Mouse (Mus musculus) heart, postnatal 14 days (tissue): ENCODE results near the gene Rnf145. TPM values are rescaled to one million over a fixed set of nuclear protein-coding genes. Genes with fewer than 3 reads are reported as not detected.

ENCODE experiments used
- DNase-seq, 2 experiments: peaks; one replicate each; pipeline ENCODE4 v3.0.0; 2021 to 2022
- intact Hi-C: fragments of 180-260 bp; cut with DNase I; formaldehyde crosslinking; loops from one replicate; pipeline ENCODE4 v1.15.1; 2025
- total RNA-seq, 2 experiments: library from RNA; stranded (reverse); gene quantifications; 2 replicates each; pipeline ENCODE4 v1.2.3; 2021

Gene Rnf145
- total RNA-seq, 2 experiments from 2014 or later = 21.8 to 28.8 TPM

- no peak for DNase-seq
- intact Hi-C loops = no loop called here
Observed at GRCm38 (mm10) chr11:44531617-44532016, 12.9 kb downstream of the Rnf145 start.

- intact Hi-C loops = no loop called here
Observed at GRCm38 (mm10) chr11:44532846-44533781, 14.3 kb downstream of the Rnf145 start.

DNA sequence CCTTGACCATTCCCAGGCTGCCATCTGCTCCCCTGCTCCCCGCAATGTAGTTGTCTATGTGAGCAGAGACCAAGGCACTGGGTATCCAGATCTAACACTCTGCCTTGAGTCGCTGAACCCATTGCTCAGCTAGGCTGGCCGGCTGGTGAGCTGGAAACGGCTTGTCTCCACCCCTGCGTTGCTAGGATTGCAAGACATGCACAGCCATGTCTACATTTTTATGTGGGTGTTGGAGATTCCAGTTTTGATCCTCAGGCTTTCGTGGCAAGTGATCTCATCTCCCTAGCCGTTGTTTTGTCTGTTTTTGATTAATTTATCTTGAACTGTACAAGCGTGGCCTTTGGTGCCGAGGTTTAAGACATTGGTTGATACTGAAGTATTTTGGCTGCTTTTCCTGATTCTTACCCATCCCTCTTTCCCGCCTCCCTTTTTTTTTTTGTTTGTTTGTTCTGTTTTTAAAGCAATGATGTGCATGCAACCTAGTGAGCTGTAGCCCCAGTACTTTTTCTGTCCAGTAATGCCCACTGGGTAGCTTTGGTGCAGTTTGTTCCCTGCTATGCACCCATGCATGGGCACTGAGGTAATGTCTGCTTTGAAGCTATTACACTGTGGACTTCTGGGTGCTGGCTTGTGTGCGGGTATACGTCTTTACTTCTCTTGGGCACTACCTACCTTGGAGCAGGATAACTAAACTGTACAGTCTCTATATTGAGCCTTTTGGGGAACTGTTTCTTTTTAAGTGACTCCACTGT is 16.4 kb downstream of the Rnf145 start:
- DNase-seq = no peak
- intact Hi-C loops = no loop called here

More at GRCm38 (mm10) chr11:44532846-44533781, 14.3 kb downstream of the Rnf145 start:
- DNase-seq = no peak

DNA sequence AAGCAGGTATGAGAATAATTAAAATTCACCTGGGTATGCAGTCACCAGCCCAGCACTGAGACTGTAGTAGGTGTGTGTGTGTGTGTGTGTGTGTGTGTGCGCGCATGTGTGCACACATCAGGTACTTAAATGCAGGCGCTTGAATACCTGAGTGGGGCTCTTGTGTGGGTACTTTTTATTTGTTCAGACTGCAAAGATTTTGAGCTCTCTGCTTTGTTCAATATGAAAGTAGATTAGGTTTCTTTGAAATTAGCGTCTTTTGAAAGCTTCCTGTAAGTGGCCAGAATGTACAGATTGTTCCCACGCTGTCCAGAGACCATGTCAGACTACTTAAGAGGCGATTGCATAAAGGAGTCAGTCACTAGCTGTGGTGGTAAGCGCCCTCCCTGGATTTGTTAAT is 18.6 kb downstream of the Rnf145 start:
- DNase-seq = no peak
- intact Hi-C loops = no loop called here

DNA sequence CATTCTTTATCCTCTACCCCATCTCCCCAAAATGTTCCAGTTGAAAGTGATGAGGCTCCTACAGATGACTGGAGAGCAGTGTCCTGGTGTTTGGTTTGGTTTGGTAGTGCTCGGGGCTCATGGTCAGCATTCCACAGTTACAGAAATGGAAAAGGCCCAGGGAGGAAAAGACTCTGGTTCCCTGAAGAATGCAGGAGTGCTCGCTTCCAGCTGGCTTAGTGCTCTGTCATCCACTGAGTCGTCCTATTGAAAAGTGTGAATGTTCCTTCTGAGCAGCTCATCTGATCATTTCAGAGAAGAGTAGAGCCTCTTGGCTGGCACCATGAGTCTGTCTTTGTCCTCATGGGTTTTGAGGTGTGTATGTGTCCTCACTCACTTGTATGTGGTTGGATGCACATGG is 19.3 kb downstream of the Rnf145 start:
- intact Hi-C loops = no loop called here
- no peak for DNase-seq

DNA sequence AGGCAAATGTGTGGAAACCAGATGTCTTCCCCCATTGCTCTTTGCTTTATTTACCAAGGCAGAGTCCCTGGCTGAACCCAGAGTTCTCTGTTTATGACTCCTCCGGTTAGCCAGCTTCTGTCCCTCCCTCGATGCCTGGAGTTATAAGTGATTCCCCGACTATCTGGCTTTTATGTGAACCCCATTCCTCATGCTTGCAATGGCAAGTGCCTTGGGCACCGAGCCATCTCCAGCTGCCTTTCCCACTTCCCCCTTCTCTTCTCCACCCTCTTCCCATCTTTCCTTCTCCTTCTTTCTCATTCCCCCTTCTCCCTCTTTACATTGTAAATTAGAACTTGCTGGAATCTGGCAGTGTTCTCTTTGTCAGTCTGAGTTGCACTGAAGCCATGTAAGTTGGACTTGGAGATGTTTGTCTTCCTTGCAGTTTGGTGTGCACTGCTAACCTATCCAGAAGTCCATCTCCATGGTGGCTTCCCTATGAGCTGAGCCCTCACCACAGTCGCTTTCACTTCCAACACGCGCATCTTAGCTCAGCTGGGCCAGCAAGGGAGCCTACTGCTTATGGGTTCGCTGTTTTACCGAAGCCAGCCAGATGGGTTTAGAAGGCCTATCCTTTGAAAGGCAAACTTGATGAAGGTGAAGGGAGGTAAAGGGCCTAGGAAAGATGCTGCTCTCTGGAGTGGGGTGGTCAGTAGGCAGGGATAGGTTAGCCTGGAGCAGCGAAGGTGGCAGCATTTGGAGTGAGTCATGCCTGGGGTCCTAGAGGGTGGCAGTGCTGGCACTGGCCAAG is 19.9 kb downstream of the Rnf145 start:
- DNase-seq = no peak
- intact Hi-C loops = no loop called here

- intact Hi-C loops = no loop called here
Observed at GRCm38 (mm10) chr11:44539291-44539930, 20.6 kb downstream of the Rnf145 start.

GRCm38 (mm10) chr11:44540243-44540642 is 21.5 kb downstream of the Rnf145 start:
- intact Hi-C loops = no loop called here
- DNase-seq = no peak

More at GRCm38 (mm10) chr11:44539291-44539930, 20.6 kb downstream of the Rnf145 start:
- no peak for DNase-seq

- DNase-seq = no peak
- intact Hi-C loops = no loop called here
Observed at GRCm38 (mm10) chr11:44541280-44541679, 22.5 kb downstream of the Rnf145 start.

DNA sequence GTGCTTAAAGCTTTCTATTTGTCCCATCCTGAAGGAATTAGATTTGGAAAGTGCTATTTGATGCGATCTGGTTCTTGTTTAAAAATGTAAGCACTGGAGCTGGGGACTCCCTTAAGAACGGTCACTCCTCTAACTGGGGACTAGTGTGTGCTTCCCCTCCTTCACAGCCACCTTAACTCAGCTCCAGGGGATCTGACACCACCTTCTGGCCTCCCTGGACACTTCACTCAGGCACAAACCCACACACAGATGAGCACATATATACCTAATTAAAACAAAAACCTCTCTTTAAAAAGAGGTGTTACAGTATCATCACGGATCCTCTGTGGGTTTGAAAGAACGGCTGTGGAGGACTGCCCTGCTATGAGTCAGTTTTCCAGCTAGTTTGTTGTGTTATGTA is 23.0 kb downstream of the Rnf145 start:
- intact Hi-C loops = no loop called here
- no peak for DNase-seq

GRCm38 (mm10) chr11:44543593-44543992 is 24.8 kb downstream of the Rnf145 start:
- intact Hi-C loops = no loop called here
- no peak for DNase-seq

- no peak for DNase-seq
- intact Hi-C loops = no loop called here
Observed at GRCm38 (mm10) chr11:44543996-44544395, 25.2 kb downstream of the Rnf145 start.

- no peak for DNase-seq
- intact Hi-C loops = no loop called here
Observed at GRCm38 (mm10) chr11:44545181-44545580, 26.4 kb downstream of the Rnf145 start.

GRCm38 (mm10) chr11:44546250-44546649 is 27.5 kb downstream of the Rnf145 start:
- intact Hi-C loops = no loop called here
- DNase-seq = peak; percentile 27 to 32

GRCm38 (mm10) chr11:44547651-44548196 is 29.0 kb downstream of the Rnf145 start:
- no peak for DNase-seq
- intact Hi-C loops = no loop called here

- DNase-seq = no peak
- intact Hi-C loops = no loop called here
Observed at GRCm38 (mm10) chr11:44548816-44549215, 30.1 kb downstream of the Rnf145 start.

DNA sequence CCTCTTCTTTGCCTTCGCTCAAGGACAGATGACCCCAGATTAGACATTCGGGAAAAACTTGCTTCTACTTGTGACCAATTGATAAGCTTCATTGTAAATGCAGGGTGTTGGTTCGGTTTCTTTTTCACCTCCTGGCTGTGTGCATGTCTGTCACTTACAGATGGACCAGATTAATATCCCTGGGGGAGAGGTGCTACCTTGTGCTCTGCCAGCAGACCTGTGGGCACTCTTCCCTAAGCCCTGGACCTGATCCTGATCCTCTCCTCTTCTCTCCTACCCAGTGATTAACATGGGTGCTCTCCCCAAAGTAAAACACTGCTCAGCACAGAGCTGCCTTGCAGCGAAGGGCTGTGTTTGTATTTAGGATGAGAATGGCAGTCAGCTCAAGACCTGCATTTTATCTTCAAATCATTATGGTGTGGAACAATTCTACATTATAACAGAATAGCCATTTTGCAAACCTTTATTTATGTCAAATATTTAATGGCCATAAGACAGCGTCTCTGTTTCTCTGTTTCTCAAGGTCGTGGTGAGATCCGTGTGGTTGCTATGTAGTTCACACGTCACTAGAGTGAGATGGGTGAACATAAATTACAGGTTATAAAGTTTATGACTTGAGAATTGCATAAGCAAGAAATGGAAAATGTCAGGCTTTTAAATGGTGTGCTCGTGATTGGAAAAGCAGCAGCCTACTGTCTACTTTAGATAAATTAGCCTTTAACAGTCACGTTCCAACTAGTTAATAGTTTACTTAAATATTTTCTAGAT is 30.9 kb downstream of the Rnf145 start:
- no peak for DNase-seq
- intact Hi-C loops = no loop called here

GRCm38 (mm10) chr11:44550996-44551395 is 32.2 kb downstream of the Rnf145 start:
- intact Hi-C loops = no loop called here
- DNase-seq = no peak

DNA sequence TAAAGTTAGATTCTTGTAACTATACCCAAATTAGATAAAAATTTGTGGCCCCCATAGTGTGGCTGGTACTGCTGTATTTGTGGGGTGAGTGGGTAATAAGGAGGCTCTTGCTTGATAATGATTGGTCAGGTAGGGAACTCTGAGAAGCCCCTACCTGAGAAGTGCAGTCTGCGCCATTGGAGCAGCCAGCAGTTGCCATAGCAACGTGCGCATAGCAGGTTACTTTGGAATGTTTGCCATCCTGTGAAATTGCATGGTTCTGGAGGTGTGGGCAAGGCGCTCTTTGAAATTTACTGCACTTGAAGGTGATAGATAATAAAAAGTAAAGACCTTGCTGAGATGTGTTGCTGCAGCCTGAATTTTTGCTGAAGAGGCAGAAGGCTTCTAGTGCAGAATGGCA is 35.6 kb downstream of the Rnf145 start:
- intact Hi-C loops = no loop called here
- no peak for DNase-seq
